Mouse (Mus musculus) granulocyte monocyte progenitor cell, adult 5-6 weeks (primary cell): Measurements from ENCODE around the gene Ly6g6c. TPM values are rescaled to one million over a fixed set of nuclear protein-coding genes. Genes with fewer than 3 reads are reported as not detected.

Experiments
- ATAC-seq: replicated peaks from 2 replicates; pipeline ENCODE4 v1.8.0; 2016; ENCODE audit warnings: mild to moderate bottlenecking, moderate TSS enrichment, inconsistent platforms; ENCODE audit not compliant: poor library complexity, severe bottlenecking
- total RNA-seq, 2 experiments: library from RNA; stranded (forward) in 1 of 2; stranded (reverse) in 1 of 2; fragments of 200-712, 200-1000 nt in 1 of 2; fragments of >200 nt in 1 of 2; fragmentation: Nextera tagmentation in 1 of 2; gene quantifications; 2 replicates each; pipeline ENCODE4 v1.2.3; 2014 to 2017

The Ly6g6c gene
- total RNA-seq (2014; fragmentation: Nextera tagmentation) (not detected in 2 replicates), total RNA-seq (2017) (not detected in 2 replicates)

GRCm38 (mm10) chr17:35064951-35065947, at the start of gene Ly6g6c:
Gene Ly6g6c, plus strand, starts transcription at chr17:35065388.
- peak; percentile 36 for ATAC-seq

GRCm38 (mm10) chr17:35016376-35016775, 48.8 kb upstream of the Ly6g6c start, which contains the start of gene Vwa7:
Gene Vwa7, plus strand, starts transcription at chr17:35016579.
- ATAC-seq: 0 out of 2 replicates have a peak, but pooled peaks have one; percentile 4

DNA sequence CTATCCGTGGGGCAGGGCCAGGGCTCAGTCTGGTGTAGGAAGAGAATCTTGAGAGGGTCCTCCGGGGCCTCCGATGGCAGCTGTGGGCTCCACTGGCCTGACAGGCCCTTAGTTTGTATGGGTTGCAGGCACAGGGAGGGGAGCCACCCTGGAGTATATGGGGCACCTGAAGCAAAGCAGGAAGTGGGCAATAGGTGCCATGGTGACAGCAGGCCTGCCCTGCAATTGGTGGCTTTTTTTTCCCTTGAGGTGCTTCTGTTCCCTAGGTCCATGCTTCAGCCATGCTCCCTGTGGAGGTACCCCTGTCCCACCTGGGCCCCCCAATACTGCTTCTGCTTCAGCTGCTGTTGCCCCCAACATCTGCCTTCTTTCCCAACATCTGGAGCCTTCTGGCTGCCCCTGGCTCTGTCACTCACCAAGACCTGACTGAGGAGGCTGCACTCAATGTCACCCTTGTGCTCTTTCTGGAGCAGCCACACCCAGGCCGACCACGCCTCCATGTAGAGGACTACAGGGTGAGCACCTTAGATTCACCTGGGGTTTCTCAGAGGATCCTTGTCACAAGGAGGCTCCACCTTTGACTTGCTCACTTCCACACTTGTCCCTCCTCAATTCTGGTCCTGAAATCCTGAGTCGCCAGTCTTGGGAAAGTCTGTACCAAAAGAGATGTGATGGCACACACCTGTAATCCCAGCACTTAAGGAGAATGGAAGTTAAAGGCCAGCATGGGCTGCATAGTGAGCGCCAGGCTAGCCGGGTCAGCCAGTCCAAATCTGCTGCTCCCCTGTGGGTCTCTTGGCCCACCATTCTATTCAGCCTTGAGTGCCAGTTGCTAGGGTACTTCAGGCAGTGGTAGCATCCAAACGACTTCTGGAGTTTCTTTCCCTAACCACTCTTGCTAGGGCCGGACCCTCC, 48.1 kb upstream of the Ly6g6c start:
- no peak for ATAC-seq

GRCm38 (mm10) chr17:35017706-35018030, 47.5 kb upstream of the Ly6g6c start:
- no peak for ATAC-seq

DNA sequence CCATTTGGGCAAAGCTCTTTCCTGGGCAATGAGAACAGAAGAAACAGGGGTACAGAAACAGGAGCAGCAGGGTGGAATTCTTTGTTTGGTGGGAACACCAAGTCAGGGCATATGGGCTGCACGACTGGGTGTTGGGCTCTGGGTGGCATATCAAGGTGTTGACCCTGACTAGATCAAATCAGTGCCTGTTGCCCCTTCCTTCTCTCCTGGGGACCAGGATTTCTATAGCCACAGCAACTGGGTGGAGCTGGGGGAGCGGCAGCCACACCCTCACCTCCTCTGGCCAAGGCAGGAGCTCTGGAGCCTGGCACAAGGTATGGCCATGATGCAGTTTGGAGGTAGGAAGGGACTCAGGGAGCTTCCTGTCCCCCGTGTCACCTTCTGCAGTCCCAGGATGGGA, 47.0 kb upstream of the Ly6g6c start:
- no peak for ATAC-seq

DNA sequence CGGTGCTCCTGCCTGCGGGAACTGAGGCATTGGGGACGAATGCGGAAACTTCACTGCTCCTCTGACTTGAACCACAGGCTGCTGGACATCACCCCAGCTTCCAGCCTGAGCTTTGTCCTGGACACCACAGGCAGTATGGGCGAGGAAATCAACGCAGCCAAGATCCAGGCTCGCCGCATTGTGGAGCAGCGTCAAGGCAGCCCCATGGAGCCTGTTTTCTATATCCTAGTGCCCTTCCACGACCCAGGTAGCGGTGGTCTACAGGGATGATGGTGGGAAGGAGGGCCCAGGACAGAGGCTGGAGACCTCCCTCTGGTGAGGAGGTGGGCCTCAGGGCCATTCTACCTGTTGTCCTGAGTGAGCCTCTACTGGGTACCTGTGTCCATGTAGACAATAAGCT, 45.3 kb upstream of the Ly6g6c start:
- ATAC-seq: no peak

DNA sequence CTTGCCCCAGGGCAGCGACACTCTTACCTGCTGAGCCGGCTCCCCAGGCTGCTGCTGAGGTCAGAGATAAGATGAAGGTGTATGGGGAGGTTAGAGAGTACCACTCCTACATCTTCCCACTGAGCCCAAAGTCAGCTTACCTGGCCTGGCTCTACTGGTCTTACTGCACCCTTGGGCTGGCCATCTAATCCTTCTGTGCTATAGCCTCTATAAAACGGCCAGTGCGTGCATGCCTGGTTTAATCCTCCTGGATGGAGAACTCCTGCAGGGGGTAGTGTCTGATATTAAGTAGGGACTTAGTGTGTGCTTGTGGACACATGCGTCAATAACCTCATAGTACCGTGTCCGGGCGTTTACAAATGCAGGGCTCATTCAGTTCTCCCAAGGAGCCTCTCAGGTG, 44.6 kb upstream of the Ly6g6c start:
- ATAC-seq: no peak

DNA sequence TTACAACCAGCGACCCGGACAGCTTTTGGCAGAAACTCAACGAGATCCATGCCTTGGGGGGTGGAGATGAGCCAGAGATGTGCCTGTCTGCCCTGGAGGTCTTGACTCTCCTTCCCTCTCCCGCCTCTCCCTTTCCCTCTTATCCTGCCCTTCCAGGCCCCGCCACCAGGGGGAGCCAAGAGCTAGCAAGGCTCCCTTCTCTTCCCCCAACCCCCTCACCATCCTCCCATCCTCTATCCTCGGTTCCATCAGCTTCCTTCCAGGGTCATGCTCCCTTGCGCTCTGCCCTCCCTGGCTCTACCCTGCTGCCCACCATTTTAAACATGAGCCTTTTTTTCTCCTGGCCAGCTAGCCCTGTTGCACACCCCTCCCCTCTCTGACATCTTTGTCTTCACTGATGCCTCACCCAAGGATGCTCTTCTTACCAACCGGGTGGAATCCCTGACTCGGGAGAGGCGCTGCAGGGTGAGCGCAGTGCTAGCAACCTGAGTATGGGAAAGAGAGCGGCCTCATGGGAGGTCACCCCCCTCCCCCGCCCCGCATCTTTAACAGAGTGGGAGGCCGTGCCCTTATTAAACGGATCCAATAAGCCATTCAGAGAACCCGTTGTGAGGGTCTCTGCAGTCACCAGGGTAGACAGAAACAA, 43.9 kb upstream of the Ly6g6c start:
- peak; percentile 64 for ATAC-seq

GRCm38 (mm10) chr17:35021842-35022477, 43.2 kb upstream of the Ly6g6c start:
- ATAC-seq: no peak

GRCm38 (mm10) chr17:35022541-35023060, 42.6 kb upstream of the Ly6g6c start:
- ATAC-seq: no peak

- ATAC-seq: no peak
These were observed 42.0 kb upstream of the Ly6g6c start for GRCm38 (mm10) chr17:35023221-35023620.

DNA sequence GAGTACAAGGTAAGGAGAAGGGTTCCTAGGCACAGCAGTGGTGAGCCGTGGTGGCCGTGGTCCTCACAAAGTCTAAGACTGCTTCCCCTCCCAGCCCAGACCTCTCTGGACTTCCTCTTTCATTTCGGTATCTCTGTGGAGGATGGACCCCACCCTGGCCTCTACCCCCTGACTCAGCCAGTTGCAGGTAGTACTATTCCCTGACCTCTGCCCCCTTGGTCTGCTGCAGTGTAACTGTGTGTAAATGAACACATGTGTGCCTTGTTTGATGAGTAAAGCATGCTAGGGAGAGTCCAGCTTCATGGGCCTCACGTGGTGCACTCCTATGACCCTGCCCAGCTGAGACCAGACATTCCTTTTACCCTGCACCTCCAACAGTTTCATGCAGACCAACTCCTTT, 41.4 kb upstream of the Ly6g6c start:
- peak; percentile 76 for ATAC-seq

- ATAC-seq: no peak
These were observed 40.9 kb upstream of the Ly6g6c start for GRCm38 (mm10) chr17:35024261-35024660.

DNA sequence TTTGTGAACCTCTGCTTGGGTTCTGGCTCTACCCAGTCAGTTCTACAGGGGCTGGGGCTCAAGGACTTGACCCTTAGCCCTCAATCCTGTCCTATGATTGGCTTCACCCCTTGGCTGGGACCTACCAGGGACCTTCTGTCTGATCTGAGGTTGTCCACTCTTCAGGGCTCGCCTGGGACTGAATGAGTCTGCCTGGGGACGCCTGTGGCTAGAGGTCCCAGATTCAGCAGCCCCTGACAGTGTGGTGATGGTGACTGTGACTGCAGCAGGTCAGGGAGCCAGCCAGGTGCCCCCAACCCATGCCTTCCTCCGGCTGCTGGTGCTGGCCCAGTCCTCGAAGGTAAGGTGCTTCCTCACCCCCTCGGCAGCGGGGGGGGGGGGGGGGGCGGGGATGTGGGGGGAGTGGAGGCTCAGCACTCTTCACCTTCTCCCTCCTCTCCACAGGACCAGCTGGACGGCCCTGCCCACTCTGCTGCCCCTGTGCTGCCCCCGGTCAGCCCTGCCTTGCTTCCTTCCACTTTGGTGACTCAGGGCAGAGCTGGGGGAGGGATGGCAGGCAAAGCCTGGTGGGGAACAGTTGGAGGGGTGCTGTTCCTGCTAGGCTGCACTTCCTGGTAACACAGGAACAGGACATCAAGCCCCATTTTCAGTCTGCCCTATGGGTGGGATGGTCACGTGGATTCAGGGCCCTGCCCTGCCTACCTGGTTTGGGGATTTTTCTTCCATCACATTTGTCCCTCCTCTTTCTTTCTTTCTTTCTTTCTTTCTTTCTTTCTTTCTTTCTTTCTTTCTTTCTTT, 40.3 kb upstream of the Ly6g6c start:
- ATAC-seq: peak; percentile 13

GRCm38 (mm10) chr17:35026206-35026605, 39.0 kb upstream of the Ly6g6c start:
- no peak for ATAC-seq

DNA sequence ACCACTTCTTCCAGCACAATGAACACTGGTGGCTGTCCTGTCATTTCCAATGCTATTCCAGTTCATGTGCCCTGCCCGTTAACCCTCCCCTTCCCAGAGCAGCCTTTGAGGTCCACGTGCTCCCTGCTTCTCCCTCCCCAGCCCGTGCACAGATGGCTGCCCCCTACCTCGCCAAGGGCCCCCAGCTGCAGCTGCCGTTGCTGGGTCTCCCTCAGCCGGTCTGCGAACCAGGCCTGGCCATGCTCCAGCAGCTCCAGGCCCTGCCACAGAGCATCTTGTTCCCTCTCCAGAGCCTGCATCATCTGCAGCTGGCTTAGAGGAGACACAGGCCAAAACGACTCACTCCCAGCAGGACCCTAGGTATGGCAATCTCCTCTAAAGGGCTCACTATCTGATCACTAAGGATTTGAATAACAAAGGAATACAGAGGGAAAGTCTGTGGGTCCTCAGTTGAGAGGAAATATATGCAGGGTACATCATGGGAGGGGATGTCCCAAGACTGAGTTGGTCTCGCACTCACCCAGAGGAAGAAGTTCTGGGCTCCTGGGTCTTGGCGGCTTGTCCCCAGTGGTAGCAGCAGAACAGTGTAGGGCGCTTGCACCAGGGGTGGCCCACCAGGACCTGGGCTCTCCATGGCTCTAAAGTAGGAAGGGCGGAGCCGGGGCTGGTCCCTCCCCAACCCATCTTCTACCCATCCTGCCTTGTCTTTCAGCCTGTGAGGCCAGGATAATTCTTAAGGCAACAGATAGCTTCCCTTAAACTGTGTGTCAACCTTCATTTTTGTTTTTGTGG, 37.7 kb upstream of the Ly6g6c start, which contains the start of gene Sapcd1:
Gene Sapcd1, minus strand, starts transcription at position 740 of the 792 bp plus-strand sequence.
- no peak for ATAC-seq

DNA sequence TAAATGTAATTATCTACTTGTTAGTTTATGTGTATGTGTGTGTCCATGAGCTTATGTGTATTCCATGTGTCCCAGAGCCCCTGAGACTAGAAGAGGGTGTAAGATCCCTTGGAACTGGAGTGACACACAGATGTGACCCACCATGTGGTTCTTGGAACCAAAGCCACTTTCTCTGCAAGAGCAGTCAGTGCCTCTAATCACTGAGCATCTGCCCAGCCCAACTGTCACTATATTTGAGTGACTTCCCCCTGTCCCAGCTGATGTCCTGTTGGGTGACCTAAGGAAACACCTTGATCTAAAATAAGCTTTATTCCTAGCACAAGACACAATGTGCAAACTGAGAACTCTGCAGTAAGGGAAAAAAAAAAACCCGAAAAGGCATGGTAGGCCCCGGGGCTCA, 36.9 kb upstream of the Ly6g6c start:
- no peak for ATAC-seq
